Mouse (Mus musculus) large intestine, adult 2 months (tissue): ENCODE results near the gene Cux2. TPM values are rescaled to one million over a fixed set of nuclear protein-coding genes. Genes with fewer than 3 reads are reported as not detected.
A peak's percentile ranks its signal among the peaks of the same experiment; 100 is the strongest.

Experiments
- DNase-seq: peaks from one replicate; pipeline ENCODE4 v3.0.0-alpha.2; 2012; ENCODE audit warnings: low read depth, low spot score
- WGBS: fragments of 180-500 bp; shearing (Covaris S2); methylation state at CpG from one replicate; pipeline ENCODE4 v1.1.7; 2018; 5-methylcytosine and 5-hydroxymethylcytosine counted together
- polyA plus RNA-seq: library from polyadenylated mRNA; depleted of rRNA; stranded (reverse); fragments of >200 nt; gene quantifications from 2 replicates; pipeline ENCODE4 v1.2.3, GENCODE M21; 2012; rRNA removed

Cux2 gene
- 1.1 and 1.6 TPM in 2 replicates for polyA plus RNA-seq

DNA sequence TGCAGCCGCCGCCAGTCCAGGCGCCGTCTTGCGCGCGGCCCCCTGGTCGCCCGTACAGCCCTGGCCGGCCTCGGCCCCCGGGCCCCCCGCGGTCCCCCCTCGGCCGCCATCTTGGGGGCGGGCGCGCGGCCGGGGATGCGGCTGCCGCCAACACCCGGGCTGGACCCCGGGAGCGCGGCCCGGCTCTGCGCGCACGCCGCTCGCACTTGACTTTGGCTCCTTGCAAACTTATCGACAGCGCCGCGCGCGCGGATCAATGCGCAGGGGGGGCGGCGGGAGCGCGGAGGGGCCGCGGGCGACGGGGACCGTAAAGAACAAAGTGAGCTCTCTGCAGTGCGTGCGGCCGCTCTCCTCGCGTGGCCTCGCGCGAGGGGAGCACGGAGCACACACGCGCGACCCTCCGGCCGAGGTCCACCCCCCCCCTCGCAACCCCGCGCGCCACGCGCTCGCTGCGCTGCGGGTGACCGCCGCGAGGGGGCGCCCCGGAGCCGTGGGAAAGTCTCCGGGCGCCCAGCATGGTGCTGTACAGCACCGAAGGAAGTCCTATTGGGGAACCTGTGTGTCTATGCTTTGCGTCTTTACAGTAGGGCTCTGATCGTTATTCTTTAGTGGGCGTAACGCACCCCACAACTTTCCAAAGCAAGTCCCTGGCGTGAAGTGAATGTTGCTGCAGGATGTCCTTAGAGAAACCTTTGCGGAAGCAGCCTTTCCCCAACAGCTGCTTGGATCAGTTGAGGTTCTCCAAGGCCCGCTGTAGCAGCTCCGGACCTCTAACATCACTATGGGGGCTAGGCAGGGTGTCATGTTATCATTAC lies at the start of gene Cux2:
Gene Cux2 (minus strand): TSS at position 86 of the 815 bp plus-strand sequence.
- 1% methylated on average over 84 of the region's 90 CpGs for WGBS
- DNase-seq: no peak

DNA sequence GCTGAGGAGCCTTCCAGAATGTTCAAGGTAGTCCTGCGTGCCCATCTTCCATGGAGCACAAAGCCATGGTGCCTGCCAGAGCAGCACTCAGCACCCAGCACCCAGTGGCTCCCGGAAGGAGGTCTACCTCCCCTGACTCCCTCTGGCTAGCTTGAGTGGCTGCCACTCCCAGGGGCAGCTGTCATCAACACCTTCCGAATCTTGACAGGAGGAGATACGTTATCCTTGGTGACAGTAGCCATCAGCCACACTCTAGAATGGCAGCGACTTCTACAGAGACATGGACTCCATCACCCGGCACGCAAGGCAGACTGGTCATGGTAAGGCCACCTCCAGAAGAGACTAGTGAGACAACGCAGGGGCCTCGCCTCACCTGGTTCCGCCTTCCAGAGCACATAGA lies 44.5 kb upstream of the Cux2 start:
- DNase-seq: no peak
- WGBS: 82% methylated on average over 10 of the region's 10 CpGs

DNA sequence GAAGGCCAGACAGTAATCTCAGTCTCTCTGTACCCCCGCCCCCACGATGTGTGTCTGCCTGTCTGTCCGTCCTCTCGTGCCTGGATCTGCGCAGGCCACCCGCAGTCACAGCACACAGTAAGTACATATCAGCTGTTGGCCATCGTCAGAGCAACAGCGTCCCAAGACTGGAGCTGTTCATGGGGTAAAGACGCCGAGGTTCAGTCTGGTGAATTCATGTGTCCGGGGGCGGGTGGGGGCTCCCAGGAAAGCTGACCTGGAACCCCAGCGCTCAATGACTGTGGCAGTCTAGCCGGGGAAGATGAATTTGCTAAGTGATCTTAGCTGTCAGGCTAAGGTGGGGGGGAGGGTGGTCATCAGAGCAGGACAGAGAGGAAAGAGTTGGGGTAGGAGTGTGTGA lies 43.8 kb upstream of the Cux2 start:
- WGBS: 86% methylated on average over 14 of the region's 14 CpGs
- no peak for DNase-seq

DNA sequence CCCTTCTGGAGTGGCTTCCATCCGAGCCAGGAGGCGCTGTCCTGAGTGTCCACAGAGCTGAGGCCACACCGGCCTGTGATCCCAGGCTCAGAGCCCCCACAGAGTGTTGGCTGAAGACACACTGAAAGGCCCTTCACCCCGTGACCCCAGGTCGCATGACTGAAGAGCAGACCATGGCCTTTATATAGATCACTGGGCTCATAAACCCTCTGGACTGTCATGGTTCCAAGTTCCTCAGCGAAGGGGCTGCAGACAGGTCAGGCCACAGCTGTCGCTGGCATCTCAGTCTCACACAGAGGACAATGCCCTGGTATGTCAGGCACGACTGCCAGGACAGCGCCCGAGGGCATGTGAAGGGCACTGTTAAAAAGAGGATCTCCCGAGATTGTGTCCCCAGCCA lies 42.9 kb upstream of the Cux2 start:
- 71% methylated on average over 11 of the region's 11 CpGs for WGBS
- DNase-seq: no peak

DNA sequence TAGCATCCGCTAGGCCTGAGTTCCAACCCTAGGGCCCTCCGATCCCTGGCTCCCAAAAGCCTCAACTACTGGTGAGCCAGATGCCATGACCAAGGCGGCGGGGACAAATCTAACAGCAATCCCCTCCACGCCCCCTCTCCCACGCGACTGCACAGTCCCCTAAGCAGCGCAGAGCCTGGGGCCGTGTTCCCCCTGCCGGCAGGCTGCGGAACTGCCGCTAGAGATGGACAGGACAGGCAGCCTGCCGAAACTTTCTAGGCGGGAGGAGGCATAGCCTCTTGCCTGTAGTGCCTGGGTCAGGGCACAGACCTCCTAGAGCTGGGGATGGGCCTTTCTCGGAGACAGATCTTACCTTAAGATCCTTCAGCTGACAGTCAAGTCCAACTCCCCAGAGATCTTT lies 41.2 kb upstream of the Cux2 start:
- 16% methylated on average over 15 of the region's 15 CpGs for WGBS

DNA sequence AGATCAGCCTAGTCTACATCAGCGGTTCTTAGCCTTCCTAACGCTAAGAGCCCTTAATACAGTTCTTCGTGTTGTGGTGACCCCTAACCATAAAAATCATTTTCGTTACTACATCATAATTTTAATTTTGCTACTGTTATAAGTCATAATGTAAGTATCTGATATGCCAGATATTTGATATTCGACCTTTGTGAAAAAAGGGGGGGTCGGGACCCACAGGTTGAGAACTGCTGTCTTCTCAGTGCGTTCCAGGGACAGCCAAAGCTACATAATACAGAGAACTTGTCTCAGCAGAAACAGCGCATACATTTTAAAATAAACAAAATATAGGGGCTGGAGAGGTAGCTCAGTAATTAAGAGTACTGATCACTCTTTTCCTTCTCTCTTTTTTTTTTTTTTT lies 39.8 kb upstream of the Cux2 start:
- WGBS: 79% methylated on average over 8 of the region's 8 CpGs
- DNase-seq: no peak

More for the DNA sequence above, 41.2 kb upstream of the Cux2 start:
- DNase-seq: peak; percentile 2

DNA sequence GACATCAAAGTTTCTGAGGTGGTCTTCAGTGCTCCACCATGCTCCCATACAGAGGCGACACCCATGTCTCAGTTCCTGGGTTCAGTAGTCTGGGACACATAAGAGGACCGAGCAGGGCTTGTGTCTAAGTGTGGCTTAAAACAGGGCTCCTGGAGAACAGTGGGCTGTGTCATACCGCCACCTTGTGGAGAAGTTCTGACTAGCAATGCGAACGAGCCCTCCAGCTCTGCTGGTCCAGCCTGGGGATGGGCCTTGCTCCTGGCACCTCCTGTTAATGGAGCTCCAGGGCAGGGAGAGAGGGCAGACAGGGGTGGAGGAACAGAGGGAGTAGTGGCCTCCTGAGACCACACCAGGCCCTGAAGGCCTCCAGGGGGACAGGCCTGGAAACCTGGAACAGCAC lies 39.0 kb upstream of the Cux2 start:
- WGBS: under 1% methylated on average over 5 of the region's 5 CpGs
- DNase-seq: peak; percentile 46

DNA sequence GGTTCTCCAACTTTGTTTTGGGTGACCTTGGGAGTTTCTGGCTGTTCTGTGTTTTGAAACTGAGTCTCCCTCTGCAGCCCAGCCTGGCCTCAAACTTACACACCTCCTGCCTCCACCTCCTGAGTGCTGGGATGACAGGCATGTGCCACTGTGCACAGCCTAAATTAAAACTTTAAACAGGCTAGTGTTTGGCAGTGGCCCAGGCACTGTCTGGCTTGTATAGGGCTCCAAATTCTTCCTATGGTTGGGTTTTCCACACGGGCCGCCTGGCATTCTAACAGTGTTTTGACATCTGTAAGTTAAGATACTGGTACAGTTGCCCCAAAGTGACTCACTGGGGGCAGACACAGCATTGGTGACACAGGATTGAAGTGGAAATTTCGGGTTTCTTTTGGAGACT lies 36.2 kb upstream of the Cux2 start:
- no peak for DNase-seq
- 55% methylated on average over 3 of the region's 3 CpGs for WGBS

DNA sequence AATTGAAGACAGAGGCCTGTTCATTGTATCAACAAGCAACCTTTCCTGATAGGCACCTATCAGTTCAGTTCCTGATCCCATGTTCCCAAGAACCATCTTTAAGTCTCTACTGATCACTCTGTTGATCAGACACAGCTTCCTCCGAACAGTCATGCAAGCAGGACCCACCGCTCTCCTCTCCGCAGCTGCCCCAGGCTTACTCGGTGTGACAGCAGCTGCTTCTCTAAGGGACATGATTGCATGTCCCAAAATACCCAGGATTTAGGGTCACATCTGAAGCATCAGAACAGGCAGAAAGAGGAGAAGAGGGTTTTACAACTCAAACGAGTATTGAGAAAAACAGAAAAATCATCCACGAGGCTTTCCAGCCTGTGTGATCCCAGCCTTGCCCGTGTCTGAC lies 35.4 kb upstream of the Cux2 start:
- no peak for DNase-seq
- 70% methylated on average over 7 of the region's 7 CpGs for WGBS

DNA sequence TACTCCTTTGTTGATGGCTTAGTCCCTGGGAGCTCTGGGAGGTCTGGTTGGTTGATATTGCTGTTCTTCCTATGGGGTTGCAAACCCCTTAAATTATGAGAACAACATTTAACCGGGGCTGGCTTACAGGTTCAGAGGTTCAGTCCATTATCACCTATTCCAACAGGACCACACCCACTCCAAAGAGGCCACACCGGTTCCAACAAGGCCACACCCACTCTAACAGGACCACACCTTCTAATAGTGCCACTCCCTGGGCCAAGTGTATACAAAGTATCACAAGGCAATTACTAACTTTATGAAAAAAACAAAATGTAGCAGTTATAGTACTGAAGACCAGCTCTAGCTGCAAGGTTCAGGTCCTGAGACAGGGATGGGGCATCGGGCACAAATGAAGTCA lies 34.6 kb upstream of the Cux2 start:
- 44% methylated on average over 3 of the region's 3 CpGs for WGBS
- peak; percentile 21 for DNase-seq

DNA sequence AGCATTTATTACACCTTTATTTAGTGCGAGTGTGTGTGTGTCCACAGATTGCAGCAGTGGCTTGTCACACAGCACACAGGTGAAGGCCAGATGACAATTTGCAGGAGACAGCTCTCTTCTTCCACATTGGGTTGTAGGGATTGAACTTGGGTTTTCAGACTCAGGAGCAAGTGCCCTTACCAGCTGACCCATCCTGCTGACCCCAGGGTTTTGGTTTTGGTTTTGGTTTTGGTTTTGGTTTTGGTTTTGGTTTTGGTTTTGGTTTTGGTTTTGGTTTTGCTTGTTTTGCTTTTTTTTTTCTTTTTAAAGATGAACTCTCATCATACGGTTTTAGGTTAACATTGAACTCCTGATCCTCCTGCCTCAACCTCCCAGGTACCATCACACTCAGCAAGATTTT lies 33.4 kb upstream of the Cux2 start:
- WGBS: 85% methylated on average over 2 of the region's 2 CpGs
- DNase-seq: no peak

DNA sequence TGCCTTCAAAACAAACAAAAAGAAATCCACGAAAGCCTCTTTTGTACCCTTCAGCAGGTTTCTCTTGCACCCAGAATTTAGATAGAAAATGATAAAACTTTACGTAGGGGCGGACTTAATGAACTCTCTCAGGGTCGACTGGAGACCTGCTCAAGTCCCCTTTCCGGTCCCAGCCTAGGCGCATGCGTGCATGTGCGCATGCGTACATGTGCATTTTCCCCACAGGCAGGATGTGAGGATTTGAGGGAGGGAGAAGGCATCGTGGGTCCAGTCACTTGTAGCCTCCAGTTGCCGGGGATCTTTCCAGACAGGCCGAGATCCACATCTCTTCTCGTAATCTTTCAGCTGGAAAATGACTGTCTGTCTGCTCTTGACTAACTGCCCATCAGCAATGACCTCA lies 31.6 kb upstream of the Cux2 start:
- 87% methylated on average over 13 of the region's 13 CpGs for WGBS
- DNase-seq: no peak

DNA sequence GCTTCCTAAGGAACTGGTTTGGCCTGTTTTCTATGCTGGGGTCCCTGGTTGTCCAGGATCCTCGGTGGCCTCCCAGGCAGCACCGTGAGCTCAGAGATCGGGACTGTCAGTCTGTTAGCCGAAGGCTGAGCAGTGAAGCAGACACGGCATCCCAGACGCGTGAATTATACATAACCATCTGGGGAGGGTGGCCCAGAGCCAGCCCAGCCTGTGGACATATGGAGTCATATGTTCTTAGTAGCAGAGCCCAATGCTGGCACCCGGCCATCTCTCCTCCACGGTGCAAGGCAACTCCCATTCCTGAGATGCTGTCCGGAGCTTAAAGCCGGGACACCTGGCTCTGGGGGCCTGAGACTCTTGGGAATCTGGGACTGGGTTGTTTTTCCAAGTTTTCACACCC lies 31.0 kb upstream of the Cux2 start:
- WGBS: 29% methylated on average over 11 of the region's 11 CpGs
- no peak for DNase-seq

DNA sequence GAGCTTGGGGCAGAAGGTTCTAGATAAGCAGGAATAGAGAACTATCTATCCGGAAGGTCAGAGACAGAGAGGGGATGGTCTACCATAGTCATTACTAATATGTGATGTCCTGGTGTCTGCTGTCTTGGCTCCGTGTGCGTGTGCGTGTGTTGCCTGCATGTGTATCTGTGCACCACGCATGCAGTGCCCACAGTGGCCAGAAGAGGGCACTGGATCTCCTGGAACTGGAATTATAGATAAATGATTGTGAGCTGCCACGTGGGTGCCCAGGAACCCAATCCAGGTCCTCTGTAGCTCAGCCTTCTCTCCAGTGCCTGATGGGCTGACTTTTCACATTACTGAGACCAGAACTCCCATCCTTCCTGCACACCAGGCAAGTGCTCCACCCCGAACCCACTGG lies 29.9 kb upstream of the Cux2 start:
- WGBS: 83% methylated on average over 7 of the region's 7 CpGs

DNA sequence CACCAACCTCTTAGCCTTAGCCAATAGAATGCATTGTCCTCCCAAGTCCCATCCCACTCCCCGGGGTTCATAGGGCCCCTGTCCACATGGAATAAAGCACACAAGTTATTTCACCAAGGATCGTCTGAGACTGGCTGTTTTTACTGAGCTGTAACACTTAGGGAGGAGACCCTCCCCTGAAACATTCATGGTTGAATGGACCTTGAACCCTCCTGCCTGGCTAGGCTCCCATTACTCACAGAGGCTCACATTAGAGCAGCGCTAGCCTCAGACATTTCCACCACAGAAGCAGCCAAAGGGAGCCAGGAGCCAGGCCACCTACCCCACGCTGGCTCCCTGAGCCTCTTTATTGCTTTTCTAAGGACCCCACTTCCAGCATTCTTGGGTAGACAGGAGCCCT lies 27.3 kb upstream of the Cux2 start:
- WGBS: 38% methylated on average over 4 of the region's 4 CpGs
- DNase-seq: no peak

More for the DNA sequence above, 29.9 kb upstream of the Cux2 start:
- no peak for DNase-seq

DNA sequence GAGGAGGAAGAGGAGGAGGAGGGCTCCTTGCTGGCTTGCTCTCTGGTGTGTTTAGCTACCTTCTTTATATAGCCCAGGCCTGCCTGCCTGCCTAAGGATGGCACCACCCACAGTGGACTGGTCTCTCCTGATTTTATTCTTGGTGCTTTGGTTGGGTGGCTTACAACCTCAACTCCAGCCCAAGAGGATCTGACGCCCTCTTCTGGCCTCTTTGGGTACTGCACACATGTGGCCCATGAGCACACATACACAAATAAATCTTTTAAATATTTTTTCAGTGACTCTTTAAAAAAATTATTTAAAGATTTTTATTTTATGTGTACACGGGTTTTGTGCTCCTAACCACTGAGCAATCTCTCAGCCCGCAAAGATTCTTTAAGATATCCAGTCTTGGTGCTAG lies 25.8 kb upstream of the Cux2 start:
- 47% methylated on average over 3 of the region's 3 CpGs for WGBS
- DNase-seq: no peak

DNA sequence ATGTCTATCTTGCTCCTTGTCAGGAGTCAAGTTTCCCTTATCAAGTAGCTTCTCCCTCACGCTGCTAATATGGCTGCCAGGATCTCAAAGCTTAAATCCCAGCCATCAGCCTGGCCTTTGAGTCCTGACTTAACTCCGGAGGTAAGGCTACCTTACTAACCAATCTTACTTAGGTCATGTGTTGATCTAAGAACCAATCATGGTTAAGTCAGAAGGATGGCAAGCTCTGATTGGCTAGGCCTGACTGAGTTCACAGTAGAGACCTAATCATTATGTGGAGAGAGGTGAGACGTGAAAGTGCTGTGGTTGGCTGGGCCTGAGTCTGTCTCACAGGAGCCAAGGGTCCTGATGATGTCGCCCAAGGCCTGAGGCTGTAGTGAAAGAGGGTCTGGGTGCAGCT lies 22.1 kb upstream of the Cux2 start:
- 71% methylated on average over 4 of the region's 4 CpGs for WGBS

DNA sequence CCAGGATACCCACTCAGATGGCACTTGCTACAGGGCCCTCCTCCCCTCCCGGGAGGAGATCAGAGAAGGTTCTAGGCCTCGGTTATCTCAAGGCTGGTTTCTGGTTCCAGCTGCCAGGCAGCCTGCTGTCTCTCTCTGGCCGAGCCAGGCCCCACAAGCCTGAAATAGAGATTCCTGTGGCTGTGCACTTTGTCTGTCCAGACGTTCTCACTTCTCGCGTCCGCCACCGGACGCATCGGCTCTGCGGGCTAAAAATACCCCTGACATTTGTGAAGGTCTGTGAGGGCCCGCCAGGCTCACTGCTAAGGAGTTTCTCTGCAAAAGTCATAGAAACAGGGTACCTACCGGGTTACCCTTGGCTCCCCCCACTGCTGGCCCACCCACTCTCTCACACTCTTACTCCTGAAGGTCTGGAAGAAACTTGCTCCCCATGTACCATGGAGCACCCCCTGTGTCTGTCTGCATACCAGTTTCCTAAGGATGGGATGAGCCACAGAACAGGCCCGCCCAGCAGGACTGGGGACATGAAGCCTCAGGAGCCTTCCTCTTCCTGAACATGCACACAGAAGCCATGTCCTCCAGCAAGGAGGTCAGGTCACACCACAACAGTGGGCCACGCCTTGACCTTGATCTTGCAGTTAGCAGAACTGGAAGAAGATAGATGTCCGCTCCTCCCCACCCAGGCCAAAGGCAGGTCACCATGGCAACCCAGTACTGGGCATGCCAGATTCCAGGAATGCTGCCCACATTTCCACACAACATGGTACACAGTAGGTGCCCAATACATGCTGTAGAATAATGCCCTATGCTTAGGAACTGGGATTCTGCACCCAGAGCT lies 21.3 kb upstream of the Cux2 start:
- no peak for DNase-seq
- WGBS: 65% methylated on average over 16 of the region's 16 CpGs

More for the DNA sequence above, 22.1 kb upstream of the Cux2 start:
- no peak for DNase-seq

DNA sequence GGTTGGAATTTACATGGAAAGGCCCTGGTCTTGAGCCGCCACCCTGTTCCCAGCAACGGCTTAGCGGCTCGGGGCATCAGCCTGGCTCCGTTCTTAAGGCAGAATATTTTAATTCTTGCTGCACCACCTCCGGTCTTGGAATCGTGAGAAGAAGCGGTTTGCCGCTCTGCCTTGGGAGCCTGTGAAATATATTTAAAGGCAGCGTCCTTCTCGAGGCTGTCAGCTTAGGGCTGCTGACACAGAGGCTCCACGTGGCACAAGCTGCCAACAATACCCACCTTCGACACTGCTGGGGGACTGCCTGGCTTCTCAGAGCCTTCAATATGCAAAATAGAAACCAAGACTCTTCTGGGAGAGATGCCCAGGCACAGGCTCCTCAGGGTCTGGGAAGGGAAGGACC lies 18.7 kb upstream of the Cux2 start:
- DNase-seq: no peak
- 77% methylated on average over 13 of the region's 13 CpGs for WGBS

DNA sequence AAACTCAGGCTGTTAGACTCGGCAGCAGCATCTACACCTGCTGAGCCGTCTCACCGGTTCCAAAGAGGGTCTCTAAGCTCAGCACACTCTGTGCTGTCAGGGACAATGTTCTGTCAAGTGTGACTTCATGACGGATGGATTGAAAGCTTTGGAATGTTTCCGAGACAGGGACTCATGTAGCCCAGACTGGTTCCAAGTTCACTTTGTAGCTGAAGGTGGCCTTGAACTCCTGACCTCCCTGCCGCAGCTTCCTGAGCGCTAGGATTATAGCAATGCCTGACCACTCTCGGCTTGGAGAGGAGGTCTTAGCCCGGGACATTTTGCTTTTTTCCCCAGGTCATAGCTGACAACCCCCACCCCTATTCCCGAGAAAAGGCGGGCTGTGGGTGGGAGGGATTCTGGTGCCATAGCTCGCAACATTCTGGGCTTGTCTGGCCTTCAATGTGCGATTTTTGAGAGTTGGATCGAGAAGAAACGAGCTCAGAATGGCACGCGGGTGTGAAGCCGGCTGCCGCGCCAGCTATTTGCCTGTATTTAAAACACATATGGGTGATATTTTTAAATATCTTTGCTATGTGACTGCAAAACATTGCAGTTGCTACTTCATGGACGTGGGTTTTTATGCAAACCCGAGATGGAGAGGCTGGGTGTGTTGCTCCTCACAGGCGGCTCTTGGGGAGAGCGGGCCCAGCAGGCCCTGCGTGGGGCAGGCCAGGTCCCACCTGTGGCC lies 13.5 kb upstream of the Cux2 start:
- DNase-seq: no peak
- WGBS: 62% methylated on average over 25 of the region's 25 CpGs
